Mouse (Mus musculus): ENCODE measurements at regions not wholly inside any gene's neighbourhood (a gene's known extent, or its start where the extent isn't known, plus 50 kb on each side); places are given as distances from the start of the nearest gene placed in this dataset.
A peak's percentile ranks its signal among the peaks of the same experiment; 100 is the strongest.

- no peak overlapping the region for H3K4me3 ChIP-seq (replicated peaks; ENCODE audit: insufficient read depth, low read depth, low read length)
- 0 out of 2 replicates have a peak overlapping the region, but pooled peaks have one; percentile 48 for H3K27ac ChIP-seq (ENCODE audit: insufficient read depth, low read length)
- DNase-seq = peak; percentile 31 to 65
- TF ChIP-seq CTCF (IDR thresholded peaks at IDR 0.05; ENCODE audit: borderline replicate concordance, insufficient read depth, low read depth, low read length) = no peak
- no peaks in the 10 kb centered on the region for H3K27me3 ChIP-seq (ENCODE audit: control insufficient read depth, insufficient read depth, low read length)
- peaks cover 11% of the 10 kb centered on the region for H3K4me1 ChIP-seq (ENCODE audit: control insufficient read depth, insufficient read depth, low read length)
- 39% methylated on average over 2 of the region's 2 CpGs for WGBS
Measured at GRCm38 (mm10) chr11:18715050-18715850, 303.5 kb downstream of the Meis1 start.

- Histone ChIP-seq H3K4me1 (ENCODE audit: control insufficient read depth, insufficient read depth, low read length) (peaks cover 11% of the 10 kb centered on the region), H3K4me3 (replicated peaks; ENCODE audit: insufficient read depth, low read depth, low read length) (no peak overlapping the region), H3K27ac (ENCODE audit: insufficient read depth, low read length) (no peak overlapping the region), H3K27me3 (ENCODE audit: control insufficient read depth, insufficient read depth, low read length) (no peaks in the 10 kb centered on the region)
- TF ChIP-seq CTCF (IDR thresholded peaks at IDR 0.05; ENCODE audit: borderline replicate concordance, insufficient read depth, low read depth, low read length) (no peak), POLR2A (IDR thresholded peaks at IDR 0.05; ENCODE audit: borderline replicate concordance, insufficient read depth, low read length) (no peak)
- 89% methylated on average over 5 of the region's 5 CpGs for WGBS
- DNase-seq = peak in 1 of 2 experiments; percentile 5
Measured at GRCm38 (mm10) chr11:18714400-18714799, 304.4 kb downstream of the Meis1 start.

- no peak overlapping the region for H3K4me3 ChIP-seq (replicated peaks; ENCODE audit: insufficient read depth, low read depth, low read length)
- 10% methylated on average over 10 of the region's 10 CpGs for WGBS
- peak; percentile 34; the same call in 1 of the 2 replicates for TF ChIP-seq POLR2A (IDR thresholded peaks at IDR 0.05; ENCODE audit: borderline replicate concordance, insufficient read depth, low read length)
- no peak for TF ChIP-seq CTCF (IDR thresholded peaks at IDR 0.05; ENCODE audit: borderline replicate concordance, insufficient read depth, low read depth, low read length)
- peak; percentile 83 to 95 for DNase-seq
- no peaks in the 10 kb centered on the region for H3K27me3 ChIP-seq (ENCODE audit: control insufficient read depth, insufficient read depth, low read length)
- peak overlapping the region; percentile 15; the same call in 1 of the 2 replicates for H3K27ac ChIP-seq (ENCODE audit: insufficient read depth, low read length)
- H3K4me1 ChIP-seq (ENCODE audit: control insufficient read depth, insufficient read depth, low read length) = peaks cover 11% of the 10 kb centered on the region
Measured at GRCm38 (mm10) chr11:18712642-18713053, 306.1 kb downstream of the Meis1 start.

- WGBS = 77% methylated on average over 3 of the region's 3 CpGs
- H3K27ac ChIP-seq (ENCODE audit: insufficient read depth, low read length) = no peak overlapping the region
- no peak overlapping the region for H3K4me3 ChIP-seq (replicated peaks; ENCODE audit: insufficient read depth, low read depth, low read length)
- H3K4me1 ChIP-seq (ENCODE audit: control insufficient read depth, insufficient read depth, low read length) = peaks cover 7% of the 10 kb centered on the region; the same call in 1 of the 2 replicates
- DNase-seq = no peak
- H3K27me3 ChIP-seq (ENCODE audit: control insufficient read depth, insufficient read depth, low read length) = no peaks in the 10 kb centered on the region
- TF ChIP-seq CTCF (IDR thresholded peaks at IDR 0.05; ENCODE audit: borderline replicate concordance, insufficient read depth, low read depth, low read length) (no peak), POLR2A (IDR thresholded peaks at IDR 0.05; ENCODE audit: borderline replicate concordance, insufficient read depth, low read length) (no peak)
Measured at GRCm38 (mm10) chr11:18709628-18710027, 309.2 kb downstream of the Meis1 start.

- WGBS = 84% methylated on average over 6 of the region's 6 CpGs
- no peaks in the 10 kb centered on the region for H3K27me3 ChIP-seq (ENCODE audit: control insufficient read depth, insufficient read depth, low read length)
- no peak overlapping the region for H3K4me3 ChIP-seq (replicated peaks; ENCODE audit: insufficient read depth, low read depth, low read length)
- TF ChIP-seq CTCF (IDR thresholded peaks at IDR 0.05; ENCODE audit: borderline replicate concordance, insufficient read depth, low read depth, low read length) = no peak
- TF ChIP-seq POLR2A (IDR thresholded peaks at IDR 0.05; ENCODE audit: borderline replicate concordance, insufficient read depth, low read length) = no peak
- H3K4me1 ChIP-seq (ENCODE audit: control insufficient read depth, insufficient read depth, low read length) = no peaks in the 10 kb centered on the region
- DNase-seq = no peak
- no peak overlapping the region for H3K27ac ChIP-seq (ENCODE audit: insufficient read depth, low read length)
Measured at GRCm38 (mm10) chr11:18681593-18681992, 337.2 kb downstream of the Meis1 start.

GRCm38 (mm10) chr11:18676876-18677275, 341.9 kb downstream of the Meis1 start:
- no peak for DNase-seq

GRCm38 (mm10) chr11:18670967-18671366, 347.8 kb downstream of the Meis1 start:
- 64% methylated on average over 2 of the region's 2 CpGs for WGBS
- no peak for TF ChIP-seq POLR2A (IDR thresholded peaks at IDR 0.05; ENCODE audit: borderline replicate concordance, insufficient read depth, low read length)
- TF ChIP-seq CTCF (IDR thresholded peaks at IDR 0.05; ENCODE audit: borderline replicate concordance, insufficient read depth, low read depth, low read length) = no peak

More at GRCm38 (mm10) chr11:18676876-18677275, 341.9 kb downstream of the Meis1 start:
- Histone ChIP-seq H3K4me1 (ENCODE audit: control insufficient read depth, insufficient read depth, low read length) (no peaks in the 10 kb centered on the region), H3K27me3 (ENCODE audit: control insufficient read depth, insufficient read depth, low read length) (no peaks in the 10 kb centered on the region), H3K27ac (ENCODE audit: insufficient read depth, low read length) (no peak overlapping the region), H3K4me3 (replicated peaks; ENCODE audit: insufficient read depth, low read depth, low read length) (no peak overlapping the region)
- WGBS = 36% methylated on average over 2 of the region's 2 CpGs
- TF ChIP-seq POLR2A (IDR thresholded peaks at IDR 0.05; ENCODE audit: borderline replicate concordance, insufficient read depth, low read length) = no peak

GRCm38 (mm10) chr11:18669322-18669721, 349.5 kb downstream of the Meis1 start:
- 65% methylated on average over 2 of the region's 2 CpGs for WGBS
- H3K4me1 ChIP-seq (ENCODE audit: control insufficient read depth, insufficient read depth, low read length) = no peaks in the 10 kb centered on the region
- H3K27me3 ChIP-seq (ENCODE audit: control insufficient read depth, insufficient read depth, low read length) = no peaks in the 10 kb centered on the region
- TF ChIP-seq CTCF (IDR thresholded peaks at IDR 0.05; ENCODE audit: borderline replicate concordance, insufficient read depth, low read depth, low read length) (no peak), POLR2A (IDR thresholded peaks at IDR 0.05; ENCODE audit: borderline replicate concordance, insufficient read depth, low read length) (no peak)
- H3K4me3 ChIP-seq (replicated peaks; ENCODE audit: insufficient read depth, low read depth, low read length) = no peak overlapping the region
- DNase-seq = no peak
- no peak overlapping the region for H3K27ac ChIP-seq (ENCODE audit: insufficient read depth, low read length)

More at GRCm38 (mm10) chr11:18670967-18671366, 347.8 kb downstream of the Meis1 start:
- H3K27me3 ChIP-seq (ENCODE audit: control insufficient read depth, insufficient read depth, low read length) = no peaks in the 10 kb centered on the region
- H3K4me1 ChIP-seq (ENCODE audit: control insufficient read depth, insufficient read depth, low read length) = no peaks in the 10 kb centered on the region
- peak in 1 of 2 experiments; percentile 19 for DNase-seq
- no peak overlapping the region for H3K27ac ChIP-seq (ENCODE audit: insufficient read depth, low read length)
- no peak overlapping the region for H3K4me3 ChIP-seq (replicated peaks; ENCODE audit: insufficient read depth, low read depth, low read length)

Data from cerebellum, adult 2 months (tissue).